18 mouse cellular contexts compared by ENCODE assay signal in the genomic region with DNA sequence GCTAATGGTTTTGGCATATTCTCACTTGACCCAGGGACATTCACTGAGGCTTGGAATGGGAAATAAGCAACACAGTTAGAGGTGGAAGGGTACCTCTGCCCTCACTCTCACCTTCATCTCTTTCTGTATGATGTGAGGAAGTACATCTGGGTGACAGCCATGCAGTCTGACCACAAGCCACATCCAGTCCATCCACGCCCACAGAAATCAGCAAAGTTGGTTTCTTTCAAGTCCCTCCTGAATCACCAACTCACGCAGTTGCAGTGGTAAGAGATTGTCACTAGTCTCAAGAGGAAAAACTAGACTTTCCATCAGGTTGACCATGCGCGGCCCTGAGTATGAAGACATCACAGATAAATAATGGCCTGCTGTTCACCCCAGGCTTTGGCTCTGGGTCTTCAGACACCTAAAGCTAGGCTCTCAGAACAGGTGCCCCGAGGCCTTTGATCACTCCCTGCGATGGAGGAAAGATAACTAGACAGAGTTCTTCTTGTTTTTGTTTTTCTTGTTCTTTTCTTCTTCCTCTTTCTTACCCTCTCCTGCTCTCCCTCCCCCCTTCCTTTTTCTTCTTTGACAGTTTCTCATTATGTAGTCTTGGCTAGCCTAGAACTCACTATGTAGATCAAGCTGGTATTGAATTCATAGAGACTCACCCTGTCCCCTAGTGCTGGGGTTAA. TPM values are rescaled to one million over a fixed set of nuclear protein-coding genes. Genes with fewer than 3 reads are reported as not detected.
DNase-seq lines count a peak whose midpoint lies in the region; ATAC-seq and TF ChIP-seq lines count a peak whose summit lies in the region.
"Had no signal": no experiment of that assay in that cellular context is flagged by ENCODE, and none has a peak within 500 bp of the region (broad histone marks: within the 10 kb centered on the region; RNA-seq: fewer than 3 reads in every experiment).

No protein-coding gene starts in this region.

- no peak overlapping the region for H3K4me3 ChIP-seq in thymus, adult 2 months (ENCODE audit: control insufficient read depth, insufficient read depth, low read length)
- H3K4me3 ChIP-seq: embryonic facial prominence, embryonic 12.5 days; heart, embryonic 15.5 days; hindbrain, embryonic 13.5 days; limb, embryonic 13.5 days had no signal

- TF ChIP-seq CTCF in thymus, adult 2 months (IDR thresholded peaks at IDR 0.05; ENCODE audit: borderline replicate concordance, control insufficient read depth, extremely low read depth, insufficient read depth, low read length, poor library complexity): no peak

- DNase-seq in thymus, postnatal 0 days (ENCODE audit: low spot score): peak; percentile 33
- no peak for DNase-seq in thymus, adult 2 months
- peak; percentile 66 for DNase-seq in induced T-regulatory cell, adult 2 months (ENCODE audit: low read depth)
- DNase-seq in yolk sac, embryonic 10.5 days (ENCODE audit: low spot score): no peak
- no peak for DNase-seq in urinary bladder, adult 18-20 months (ENCODE audit: low spot score in 2 of 2)
- no peak for DNase-seq in layer of hippocampus, adult 9-10 months (ENCODE audit: low spot score)
- DNase-seq: adrenal gland, postnatal 14 days; cerebellum, adult 8-10 months; kidney, adult 18-20 months; kidney, postnatal 14 days had no signal

- no peaks in the 10 kb centered on the region for H3K36me3 ChIP-seq in thymus, adult 2 months (ENCODE audit: control insufficient read depth, insufficient read depth, low read length)
- H3K36me3 ChIP-seq: embryonic facial prominence, embryonic 12.5 days; heart, embryonic 15.5 days; hindbrain, embryonic 13.5 days; limb, embryonic 13.5 days had no signal

- 13% methylated on average over 6 of the region's 6 CpGs for WGBS in thymus, adult 2 months

- peaks cover 5% of the 10 kb centered on the region for H3K4me1 ChIP-seq in thymus, adult 2 months (replicated peaks; ENCODE audit: control insufficient read depth, insufficient read depth, low read length)
- H3K4me1 ChIP-seq: embryonic facial prominence, embryonic 12.5 days; heart, embryonic 15.5 days; hindbrain, embryonic 13.5 days had no signal

- H3K27ac ChIP-seq in thymus, adult 2 months (ENCODE audit: control insufficient read depth, insufficient read depth, low read length): no peak overlapping the region
- H3K27ac ChIP-seq: embryonic facial prominence, embryonic 12.5 days; heart, embryonic 15.5 days; hindbrain, embryonic 13.5 days; limb, embryonic 13.5 days; liver, embryonic 14.5 days had no signal

- TF ChIP-seq POLR2A in thymus, adult 2 months (IDR thresholded peaks at IDR 0.05; ENCODE audit: control insufficient read depth, extremely low read depth, insufficient read depth, low read length, poor library complexity): no peak

- ATAC-seq in CD4-positive, CD25-positive, alpha-beta regulatory T cell, adult 4 months: peak; percentile 83
- ATAC-seq: forebrain, embryonic 16.5 days; midbrain, embryonic 16.5 days had no signal

- no peaks in the 10 kb centered on the region for H3K27me3 ChIP-seq in thymus, adult 2 months (ENCODE audit: control insufficient read depth, insufficient read depth, low read length)
- H3K27me3 ChIP-seq: embryonic facial prominence, embryonic 12.5 days; heart, embryonic 15.5 days; hindbrain, embryonic 13.5 days had no signal

RNA-seq across cellular contexts. Expression of a gene that starts 31.8 kb away (rescaled TPM):
- polyA plus RNA-seq in thymus, postnatal 0 days (2015; fragmentation: Nextera tagmentation; extraction: Ambion mirVana): 0.06 TPM in 1 of 2 replicates, not detected in the other
- polyA plus RNA-seq in thymus, adult 2 months (2012; rRNA removed): 0.31 and 0.81 TPM in 2 replicates
- polyA plus RNA-seq in CD4-positive, CD25-positive, alpha-beta regulatory T cell, adult 4 months (2017; shearing (Covaris generic)): not detected
- polyA plus RNA-seq: forebrain, embryonic 16.5 days; liver, embryonic 14.5 days; midbrain, embryonic 16.5 days had no signal

Comparison
In these comparisons a context has a peak if more than half of its experiments do, and no peak if none do; other contexts are left out.
1. DNase-seq: peak in thymus, postnatal 0 days (single experiment) and induced T-regulatory cell, adult 2 months (single experiment); none in thymus, adult 2 months (single experiment), yolk sac, embryonic 10.5 days (single experiment), urinary bladder, adult 18-20 months (0 of 2) and layer of hippocampus, adult 9-10 months (single experiment).